Mouse (Mus musculus) heart, embryonic 13.5 days (tissue): ENCODE measurements around the gene Nup98. TPM values are rescaled to one million over a fixed set of nuclear protein-coding genes. Genes with fewer than 3 reads are reported as not detected.

ENCODE experiments used
- ATAC-seq: fragments of 200-750 bp; cut with Nextera tagmentation; 2 replicates; pipeline ENCODE4 v1.8.0; 2017; ENCODE audit warnings: moderate TSS enrichment; ENCODE audit not compliant: insufficient number of reproducible peaks, low FRiP score, low TSS enrichment; ENCODE audit errors: extremely low read depth
- H3K27ac ChIP-seq: fragments of 300-500 bp; sonication (generic); replicated peaks from 2 replicates; pipeline ENCODE4 v1.5.1; 2015; ENCODE audit warnings: moderate library complexity, mild to moderate bottlenecking, inconsistent platforms
- H3K27me3 ChIP-seq: fragments of 300-500 bp; sonication (generic); replicated peaks from 2 replicates; pipeline ENCODE4 v1.6.1; 2015; ENCODE audit warnings: mild to moderate bottlenecking, inconsistent platforms
- H3K36me3 ChIP-seq: fragments of 300-500 bp; sonication (generic); 2 replicates; pipeline ENCODE4 v1.6.1; 2015; ENCODE audit warnings: mild to moderate bottlenecking, inconsistent platforms
- H3K4me1 ChIP-seq: fragments of 300-500 bp; sonication (generic); 2 replicates; pipeline ENCODE4 v1.6.1; 2015; ENCODE audit warnings: inconsistent platforms
- H3K4me2 ChIP-seq: fragments of 300-500 bp; sonication (generic); 2 replicates; pipeline ENCODE4 v1.6.1; 2015; ENCODE audit warnings: inconsistent platforms, mild to moderate bottlenecking, moderate library complexity
- H3K4me3 ChIP-seq: fragments of 300-500 bp; sonication (generic); 2 replicates; pipeline ENCODE4 v1.5.1; 2015; ENCODE audit warnings: moderate library complexity, mild to moderate bottlenecking, inconsistent platforms
- H3K9ac ChIP-seq: fragments of 300-500 bp; sonication (generic); 2 replicates; pipeline ENCODE4 v1.6.1; 2015; ENCODE audit warnings: inconsistent platforms, mild to moderate bottlenecking, moderate library complexity
- H3K9me3 ChIP-seq: fragments of 300-500 bp; sonication (generic); 2 replicates; pipeline ENCODE4 v1.6.1; 2016; ENCODE audit warnings: inconsistent platforms
- WGBS: fragments of 180-500 bp; shearing (Covaris S2); methylation state at CpG from one replicate; pipeline ENCODE4 v1.1.7; 2015; ENCODE audit warnings: mixed read lengths; 5-methylcytosine and 5-hydroxymethylcytosine counted together
- polyA plus RNA-seq: library from polyadenylated mRNA; unstranded; fragments of >200 nt; fragmentation: Nextera tagmentation; extraction: Ambion mirVana; gene quantifications from 2 replicates; pipeline ENCODE4 v1.2.1, GENCODE M21; 2015

Nup98 gene
- polyA plus RNA-seq, 1 experiment from 2014 or later: 22.0 TPM

- H3K4me3 ChIP-seq: peak overlapping the region; percentile 48
- 8% methylated on average over 30 of the region's 30 CpGs for WGBS
- peak overlapping the region; percentile 39 for H3K27ac ChIP-seq
- no peaks in the 10 kb centered on the region for H3K9me3 ChIP-seq
- no peak for ATAC-seq
- 0 out of 2 replicates have a peak, but pooled peaks cover 7% of the 10 kb centered on the region for H3K27me3 ChIP-seq
- H3K36me3 ChIP-seq: no peaks in the 10 kb centered on the region
- H3K4me1 ChIP-seq: peaks cover 41% of the 10 kb centered on the region
- peak overlapping the region; percentile 77 for H3K4me2 ChIP-seq
- peak overlapping the region; percentile 75 for H3K9ac ChIP-seq
Measured at GRCm38 (mm10) chr7:102099760-102100661, 110.0 kb downstream of the Nup98 start.

GRCm38 (mm10) chr7:102087336-102087735, 122.6 kb downstream of the Nup98 start:
- Histone ChIP-seq H3K9ac (no peak overlapping the region), H3K27me3 (no peaks in the 10 kb centered on the region), H3K4me1 (no peaks in the 10 kb centered on the region), H3K27ac (no peak overlapping the region), H3K4me3 (no peak overlapping the region), H3K9me3 (no peaks in the 10 kb centered on the region), H3K4me2 (no peak overlapping the region), H3K36me3 (peaks cover 74% of the 10 kb centered on the region)
- 81% methylated on average over 4 of the region's 4 CpGs for WGBS
- no peak for ATAC-seq

- Histone ChIP-seq H3K9me3 (no peaks in the 10 kb centered on the region), H3K27ac (no peak overlapping the region), H3K9ac (no peak overlapping the region), H3K4me1 (no peaks in the 10 kb centered on the region), H3K36me3 (peaks cover 89% of the 10 kb centered on the region), H3K4me2 (no peak overlapping the region), H3K4me3 (no peak overlapping the region), H3K27me3 (no peaks in the 10 kb centered on the region)
- ATAC-seq: no peak
- WGBS: 79% methylated on average over 26 of the region's 26 CpGs
Measured at GRCm38 (mm10) chr7:102084041-102084696, 125.8 kb downstream of the Nup98 start.

- 89% methylated on average over 5 of the region's 5 CpGs for WGBS
Measured at GRCm38 (mm10) chr7:102082816-102083215, 127.2 kb downstream of the Nup98 start, which contains the start of gene Trpc2. Trpc2 (plus strand) TSS chr7:102083116.

GRCm38 (mm10) chr7:102081784-102082183, 128.2 kb downstream of the Nup98 start:
- no peaks in the 10 kb centered on the region for H3K27me3 ChIP-seq
- no peak overlapping the region for H3K4me3 ChIP-seq
- ATAC-seq: no peak
- no peaks in the 10 kb centered on the region for H3K9me3 ChIP-seq
- WGBS: 91% methylated on average over 5 of the region's 5 CpGs
- H3K4me1 ChIP-seq: no peaks in the 10 kb centered on the region
- peaks cover 93% of the 10 kb centered on the region for H3K36me3 ChIP-seq
- 0 out of 2 replicates have a peak overlapping the region, but pooled peaks have one; percentile 33 for H3K9ac ChIP-seq
- no peak overlapping the region for H3K4me2 ChIP-seq
- H3K27ac ChIP-seq: no peak overlapping the region

More at GRCm38 (mm10) chr7:102082816-102083215, 127.2 kb downstream of the Nup98 start, which contains the start of gene Trpc2:
- H3K9ac ChIP-seq: 0 out of 2 replicates have a peak within 1 kb of the TSS, but pooled peaks have one; percentile 33
- no peak for ATAC-seq
- H3K4me2 ChIP-seq: no peak within 1 kb of the TSS
- no peak within 1 kb of the TSS for H3K27ac ChIP-seq
- H3K4me3 ChIP-seq: no peak within 1 kb of the TSS
- H3K9me3 ChIP-seq: no peaks in the 10 kb centered on the region
- H3K36me3 ChIP-seq: peaks cover 88% of the 10 kb centered on the region
- H3K27me3 ChIP-seq: no peaks in the 10 kb centered on the region
- no peaks in the 10 kb centered on the region for H3K4me1 ChIP-seq

GRCm38 (mm10) chr7:102080311-102080710, 129.7 kb downstream of the Nup98 start:
- 89% methylated on average over 8 of the region's 8 CpGs for WGBS
- H3K27ac ChIP-seq: no peak overlapping the region
- no peak overlapping the region for H3K4me3 ChIP-seq
- no peak overlapping the region for H3K4me2 ChIP-seq
- no peak for ATAC-seq
- H3K4me1 ChIP-seq: no peaks in the 10 kb centered on the region
- H3K36me3 ChIP-seq: peaks cover 97% of the 10 kb centered on the region
- H3K27me3 ChIP-seq: no peaks in the 10 kb centered on the region
- H3K9ac ChIP-seq: no peak overlapping the region
- no peaks in the 10 kb centered on the region for H3K9me3 ChIP-seq

GRCm38 (mm10) chr7:102078517-102078916, 131.5 kb downstream of the Nup98 start:
- no peak overlapping the region for H3K4me3 ChIP-seq
- no peak overlapping the region for H3K27ac ChIP-seq
- no peaks in the 10 kb centered on the region for H3K4me1 ChIP-seq
- no peak overlapping the region for H3K4me2 ChIP-seq
- H3K9ac ChIP-seq: no peak overlapping the region
- no peaks in the 10 kb centered on the region for H3K27me3 ChIP-seq
- 73% methylated on average over 7 of the region's 7 CpGs for WGBS
- no peak for ATAC-seq
- peaks cover 97% of the 10 kb centered on the region for H3K36me3 ChIP-seq
- H3K9me3 ChIP-seq: no peaks in the 10 kb centered on the region

GRCm38 (mm10) chr7:102076714-102077296, 133.2 kb downstream of the Nup98 start:
- H3K4me1 ChIP-seq: no peaks in the 10 kb centered on the region
- no peaks in the 10 kb centered on the region for H3K9me3 ChIP-seq
- H3K36me3 ChIP-seq: peaks cover 97% of the 10 kb centered on the region
- H3K27me3 ChIP-seq: no peaks in the 10 kb centered on the region
- no peak overlapping the region for H3K4me3 ChIP-seq
- 82% methylated on average over 7 of the region's 7 CpGs for WGBS
- ATAC-seq: no peak
- no peak overlapping the region for H3K9ac ChIP-seq
- H3K27ac ChIP-seq: no peak overlapping the region
- no peak overlapping the region for H3K4me2 ChIP-seq

Other genes with a start within 250 kb of the Nup98 start
- 1.5 and 1.9 TPM in 2 replicates for gene Il18bp, start 191.5 kb downstream of the Nup98 start, polyA plus RNA-seq
- gene Rnf121, start 144.7 kb downstream of the Nup98 start, polyA plus RNA-seq: 17.0 and 17.2 TPM in 2 replicates
- 19.3 and 25.2 TPM in 2 replicates for gene Xndc1, start 144.7 kb downstream of the Nup98 start, polyA plus RNA-seq
- 0.91 and 1.0 TPM in 2 replicates for gene Xntrpc, start 144.5 kb downstream of the Nup98 start, polyA plus RNA-seq
- not detected in 2 replicates for gene Trpc2, start 127.1 kb downstream of the Nup98 start, polyA plus RNA-seq
- 3.5 and 4.7 TPM in 2 replicates for gene Art1, start 108.4 kb downstream of the Nup98 start, polyA plus RNA-seq
- gene Art5, start 100.7 kb downstream of the Nup98 start, polyA plus RNA-seq: 0.83 and 1.5 TPM in 2 replicates
- gene Chrna10, start 93.3 kb downstream of the Nup98 start, polyA plus RNA-seq: 0.06 and 0.11 TPM in 2 replicates
- gene Pgap2, start within 50 bp of the Nup98 start, polyA plus RNA-seq: 56.3 and 61.3 TPM in 2 replicates
- 43.8 and 46.5 TPM in 2 replicates for gene Rhog, start 45.9 kb upstream of the Nup98 start, polyA plus RNA-seq
- gene Stim1, start 57.6 kb upstream of the Nup98 start, polyA plus RNA-seq: 11.7 and 13.0 TPM in 2 replicates
- 126 and 130 TPM in 2 replicates for gene Rrm1, start 231.5 kb upstream of the Nup98 start, polyA plus RNA-seq